Mouse (Mus musculus): ENCODE measurements around the gene Wdsub1. TPM values are rescaled to one million over a fixed set of nuclear protein-coding genes. Genes with fewer than 3 reads are reported as not detected.

The Wdsub1 gene
- 8.0 to 12.2 TPM (median 9.0 TPM) in 4 replicates for total RNA-seq (2023)

DNA sequence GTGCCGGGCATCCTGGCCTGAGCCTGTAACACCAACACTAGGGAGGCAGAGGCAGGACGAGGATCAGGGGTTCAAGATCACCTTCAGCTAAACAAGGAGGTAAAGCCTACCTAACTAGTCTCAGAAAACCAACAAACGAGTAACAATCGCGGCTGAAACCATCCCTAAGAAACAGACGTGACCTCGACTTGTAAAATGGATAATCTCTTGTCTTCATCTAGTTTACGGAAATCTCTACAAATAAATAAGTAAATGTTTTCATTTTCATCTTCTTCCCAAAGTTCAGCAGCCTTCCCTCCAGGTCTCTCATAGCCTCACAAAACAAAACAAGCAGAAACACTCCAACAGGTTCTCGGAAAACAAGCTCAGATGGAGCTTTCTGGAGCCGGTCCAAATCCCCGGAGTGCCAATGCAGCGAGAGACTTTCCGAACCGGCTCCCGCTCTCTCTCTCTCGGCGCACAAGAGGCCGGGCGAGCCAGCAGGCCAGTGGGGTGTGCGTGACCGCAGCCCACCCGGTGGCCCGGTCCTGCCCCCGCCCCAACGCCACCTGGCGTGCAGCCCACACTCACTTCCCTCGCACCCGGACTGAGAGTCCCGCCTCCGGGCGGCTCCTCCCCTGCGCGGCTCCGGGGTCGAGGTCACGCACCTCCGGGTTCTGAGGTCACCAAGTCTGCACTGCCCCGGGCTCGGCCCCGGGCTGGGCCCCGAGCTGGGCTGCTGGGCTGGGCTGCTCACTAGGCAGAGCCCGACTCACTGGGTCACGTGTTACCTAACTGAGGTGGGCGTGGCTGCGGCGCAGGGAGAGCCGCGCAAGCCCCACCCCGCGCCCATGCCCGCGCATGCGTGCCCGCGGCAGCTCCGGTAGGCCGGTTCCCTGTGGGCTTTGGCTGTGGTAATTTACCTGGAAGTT, at the start of gene Wdsub1:
Gene Wdsub1 (minus strand): TSS at position 761 of the 911 bp plus-strand sequence.

Data from B cell, adult 62 days (primary cell).